Mouse (Mus musculus) ovary, postnatal 36 days (tissue): ENCODE results near the gene Nol7.
A peak's percentile ranks its signal among the peaks of the same experiment; 100 is the strongest.

ENCODE experiments used
- DNase-seq: peaks from one replicate; pipeline ENCODE4 v3.0.0; 2022; ENCODE audit warnings: low spot score, mixed read lengths

Nol7 gene

DNA sequence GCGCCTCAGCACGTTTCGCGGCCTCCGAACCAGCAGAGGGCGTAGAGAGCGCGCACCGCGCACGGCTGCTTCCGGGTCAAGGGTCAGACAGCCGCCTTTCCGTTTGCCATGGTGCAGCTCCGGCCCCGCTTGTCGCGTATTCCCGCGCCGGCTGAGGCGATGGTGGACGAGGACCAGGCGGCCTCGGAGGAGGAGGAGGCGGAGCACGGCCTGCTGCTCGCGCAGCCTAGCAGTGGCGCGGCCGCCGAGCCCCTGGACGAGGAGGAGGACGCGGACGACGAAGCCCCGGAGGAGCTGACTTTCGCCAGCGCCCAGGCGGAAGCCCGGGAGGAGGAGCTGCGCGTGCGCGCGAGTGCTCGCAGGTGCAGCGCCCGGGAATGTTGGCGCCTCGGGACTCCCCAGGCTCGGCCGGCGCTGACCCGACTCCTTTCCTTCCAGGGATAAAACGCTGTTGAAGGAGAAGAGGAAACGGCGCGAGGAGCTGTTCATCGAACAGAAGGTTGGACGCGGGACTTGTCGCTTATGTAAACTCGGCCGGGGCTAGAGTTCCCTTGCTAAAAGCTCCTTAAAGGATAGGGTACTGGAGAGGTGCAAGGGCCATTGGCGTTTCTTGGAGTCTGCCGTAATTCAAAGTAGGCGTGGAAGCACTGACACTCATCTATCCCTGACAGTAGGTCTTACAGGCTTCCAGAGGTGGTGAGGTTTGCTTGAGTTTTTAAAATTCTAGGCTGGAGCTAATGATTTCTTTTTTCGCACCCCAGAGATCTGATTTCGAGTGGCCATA, at the start of gene Nol7:
Nol7 (plus strand) TSS at position 94 of the 784 bp plus-strand sequence.
- peak; percentile 93 for DNase-seq

DNA sequence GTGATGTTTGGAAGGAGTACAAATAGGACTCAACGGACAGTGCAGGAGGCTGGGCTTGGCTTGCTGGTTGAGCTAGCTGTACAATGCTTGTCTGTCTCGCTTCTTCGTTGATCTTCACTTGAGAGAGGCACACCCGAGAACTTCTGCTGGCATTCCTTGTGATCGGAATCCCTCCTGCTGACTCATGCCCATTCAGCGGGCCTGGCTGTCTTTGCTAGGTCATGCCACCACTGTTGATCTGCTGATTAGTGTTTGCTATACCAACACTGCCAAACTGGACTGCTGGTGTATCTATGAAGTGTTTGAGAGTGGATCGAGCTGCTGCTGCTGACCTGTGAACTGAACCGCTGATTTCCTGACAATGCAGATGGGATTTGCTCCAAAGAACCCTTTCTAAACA, 48.8 kb upstream of the Nol7 start:
- no peak for DNase-seq

DNA sequence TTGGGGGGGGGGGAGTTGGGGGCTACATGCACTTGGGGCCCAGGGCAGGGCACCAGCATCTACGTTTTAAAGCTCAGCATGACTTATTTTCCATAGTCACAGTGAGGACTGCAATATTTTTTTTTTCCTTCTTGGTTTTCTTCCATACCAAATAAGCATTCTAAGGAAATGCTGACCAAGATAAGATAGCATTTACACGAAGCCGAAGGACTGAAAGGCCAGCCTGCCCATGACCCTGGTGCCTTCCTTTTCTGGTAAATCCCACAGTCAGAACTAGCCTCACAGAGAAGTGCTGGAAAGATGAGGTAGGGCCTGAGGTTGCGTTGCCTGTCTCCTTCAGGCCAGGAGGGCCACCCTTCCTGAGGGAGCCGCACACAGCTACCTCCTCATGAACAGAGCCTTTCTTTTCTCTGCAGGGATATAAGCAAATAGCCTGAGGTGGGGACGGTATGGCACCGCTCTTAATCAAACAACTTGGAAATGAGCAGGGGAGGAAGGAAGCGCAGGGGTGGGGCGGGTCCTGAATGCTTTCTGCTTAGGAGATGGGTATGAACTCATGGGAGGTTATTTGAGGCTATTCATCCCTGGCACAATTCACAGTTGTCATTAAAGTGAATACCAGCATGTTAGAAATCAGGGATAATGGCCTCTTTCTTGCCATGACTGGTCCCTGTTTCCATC, 47.6 kb upstream of the Nol7 start:
- no peak for DNase-seq

- no peak for DNase-seq
Measured at GRCm38 (mm10) chr13:43353356-43353755, 44.8 kb upstream of the Nol7 start.

DNA sequence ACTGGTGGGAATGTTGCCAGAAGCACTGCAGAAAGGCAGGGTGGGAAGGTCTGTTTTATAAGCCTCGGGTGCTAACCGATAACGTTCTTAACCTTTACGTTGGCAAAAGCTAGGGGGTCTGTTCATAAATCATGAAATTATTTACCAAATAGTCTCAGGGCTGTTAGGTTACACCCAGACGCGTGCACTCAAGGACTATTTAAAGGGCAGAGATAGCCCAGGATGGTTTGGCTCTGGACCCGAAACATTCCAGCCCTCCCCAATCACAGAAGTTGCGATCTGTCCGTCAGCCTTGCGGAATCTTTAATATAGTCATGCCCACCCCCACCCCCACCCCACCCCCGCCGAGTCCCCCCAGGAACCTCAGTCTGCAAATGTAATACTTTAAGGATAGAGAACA, 43.8 kb upstream of the Nol7 start:
- DNase-seq = no peak

GRCm38 (mm10) chr13:43356346-43357125, 41.7 kb upstream of the Nol7 start:
- no peak for DNase-seq

GRCm38 (mm10) chr13:43360534-43360933, 37.7 kb upstream of the Nol7 start:
- no peak for DNase-seq

DNA sequence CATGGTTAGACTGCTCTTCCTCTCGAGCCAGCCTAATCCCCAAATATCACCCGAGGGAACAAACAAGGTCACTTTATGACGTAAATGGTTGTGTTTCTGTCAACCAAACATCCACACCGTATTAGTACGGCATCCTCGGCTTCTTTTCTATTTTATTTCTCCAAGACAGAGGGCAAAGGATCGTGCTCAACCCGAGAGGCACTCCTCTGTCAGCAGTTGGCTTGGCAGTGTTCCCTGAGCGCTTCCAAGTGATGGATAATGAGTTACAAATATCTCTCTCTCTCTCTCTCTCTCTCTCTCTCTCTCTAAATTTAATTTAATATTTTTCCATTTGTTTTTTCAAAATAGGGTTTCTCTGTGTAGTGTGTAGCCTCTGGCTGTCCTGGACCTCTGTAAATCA, 35.8 kb upstream of the Nol7 start:
- DNase-seq = no peak

- DNase-seq = peak; percentile 89
Measured at GRCm38 (mm10) chr13:43364985-43365824, 33.0 kb upstream of the Nol7 start, which contains the start of gene Sirt5. Gene Sirt5 (plus strand): TSS chr13:43365496.

DNA sequence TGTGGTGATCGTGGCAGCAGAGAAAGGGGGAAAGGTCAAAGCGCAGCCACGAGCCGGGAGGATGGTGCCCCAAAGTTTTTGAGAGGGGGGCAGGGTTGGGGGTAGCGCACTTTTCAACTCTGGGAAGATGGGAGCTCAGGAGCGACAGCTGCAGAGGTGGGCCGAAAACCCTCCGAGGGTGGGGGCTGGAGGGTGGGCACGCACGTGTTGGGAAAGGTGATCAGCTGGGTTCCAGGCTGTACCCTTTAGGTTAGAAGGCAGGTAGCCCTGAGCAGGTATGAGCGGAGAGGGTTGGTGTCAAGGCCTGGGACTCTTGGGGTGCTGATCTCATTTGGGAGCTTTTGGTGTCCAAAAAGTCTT, 32.4 kb upstream of the Nol7 start:
- no peak for DNase-seq

- no peak for DNase-seq
Measured at GRCm38 (mm10) chr13:43370063-43370462, 28.1 kb upstream of the Nol7 start.

GRCm38 (mm10) chr13:43372892-43373291, 25.3 kb upstream of the Nol7 start:
- no peak for DNase-seq

- DNase-seq = no peak
Measured at GRCm38 (mm10) chr13:43374205-43374604, 24.0 kb upstream of the Nol7 start.

- no peak for DNase-seq
Measured at GRCm38 (mm10) chr13:43374918-43375432, 23.2 kb upstream of the Nol7 start.

DNA sequence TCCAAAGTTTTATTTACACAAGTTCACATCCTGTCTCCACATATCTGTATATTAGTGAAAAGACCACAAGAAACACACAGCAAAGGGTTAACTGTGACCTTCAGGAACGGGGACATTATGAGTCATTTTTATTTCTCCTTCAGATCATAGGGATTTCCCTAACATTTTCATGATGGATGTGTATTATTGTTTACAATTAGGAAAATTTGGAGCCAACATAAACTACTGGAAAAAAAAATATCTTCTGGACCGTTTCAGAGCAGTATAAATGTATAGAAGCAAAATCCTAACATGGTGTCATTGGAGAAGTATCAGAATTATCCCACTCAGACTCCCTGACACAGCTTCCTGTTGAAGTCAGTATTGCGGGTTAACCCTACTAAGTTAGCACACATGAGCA, 18.2 kb upstream of the Nol7 start:
- no peak for DNase-seq

DNA sequence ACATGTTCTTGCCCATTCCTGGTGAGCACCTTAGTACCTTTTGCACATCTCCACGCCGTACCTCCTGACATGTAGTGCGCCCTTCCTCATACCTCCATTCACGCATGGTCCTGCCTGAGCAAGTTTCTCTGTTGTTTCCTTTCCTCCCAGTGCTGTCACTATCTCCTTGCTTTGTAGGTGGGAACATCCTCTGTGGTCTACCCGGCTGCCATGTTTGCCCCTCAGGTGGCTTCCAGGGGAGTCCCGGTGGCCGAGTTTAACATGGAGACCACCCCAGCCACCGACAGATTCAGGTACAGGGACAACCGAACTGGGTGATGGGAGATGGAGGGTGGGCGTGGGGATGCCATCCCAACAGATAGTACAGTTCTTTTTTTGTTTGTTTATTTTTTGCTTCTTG, 12.9 kb upstream of the Nol7 start:
- no peak for DNase-seq

DNA sequence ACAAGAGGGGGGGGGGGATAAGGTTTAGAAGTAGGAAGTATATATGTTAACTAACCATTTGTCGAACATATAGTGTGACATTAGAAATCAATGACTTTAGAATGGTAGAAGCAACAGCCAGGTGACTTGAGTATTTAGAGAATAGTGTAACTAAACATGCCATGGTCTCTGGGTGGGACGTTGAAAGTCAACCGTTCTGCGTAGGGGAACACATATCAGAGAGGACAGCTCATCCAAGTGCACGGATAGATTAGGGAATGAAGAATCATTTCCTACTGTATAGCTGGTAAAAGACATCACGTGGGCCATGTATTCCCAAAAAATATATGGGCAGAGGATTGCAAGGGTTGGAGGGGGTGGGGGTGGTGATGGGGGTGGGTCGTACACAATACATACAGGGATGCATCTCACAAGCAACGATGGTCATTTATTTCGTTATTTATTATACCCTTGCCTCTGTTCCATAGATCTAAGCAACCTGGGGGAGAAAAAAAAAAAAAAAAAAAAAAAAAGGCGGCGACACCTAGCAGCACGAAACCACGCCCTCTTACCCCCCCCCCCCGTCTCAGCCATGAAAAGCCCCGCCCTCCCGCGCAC, 392 bp upstream of the Nol7 start:
- DNase-seq = no peak

DNA sequence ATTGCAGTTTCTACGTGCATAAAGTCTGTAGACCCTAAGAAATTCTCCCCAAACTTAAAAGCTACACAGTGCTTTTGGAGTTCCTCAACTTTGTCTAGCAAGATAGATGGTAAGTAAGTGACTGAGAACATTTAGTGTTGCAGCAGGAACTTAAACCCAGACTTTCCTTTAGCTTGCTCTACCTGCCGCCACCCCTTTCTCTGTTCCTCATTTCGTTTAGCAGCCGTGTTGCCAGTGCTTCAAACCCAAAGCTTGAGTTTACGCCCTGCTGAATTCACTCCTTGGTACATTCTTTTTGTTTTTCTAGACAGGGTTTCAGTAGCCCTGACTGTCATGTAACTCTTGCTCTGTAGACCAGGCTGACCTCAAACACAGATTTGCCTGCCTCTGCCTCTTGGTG, 1.4 kb downstream of the Nol7 start:
- DNase-seq = no peak

DNA sequence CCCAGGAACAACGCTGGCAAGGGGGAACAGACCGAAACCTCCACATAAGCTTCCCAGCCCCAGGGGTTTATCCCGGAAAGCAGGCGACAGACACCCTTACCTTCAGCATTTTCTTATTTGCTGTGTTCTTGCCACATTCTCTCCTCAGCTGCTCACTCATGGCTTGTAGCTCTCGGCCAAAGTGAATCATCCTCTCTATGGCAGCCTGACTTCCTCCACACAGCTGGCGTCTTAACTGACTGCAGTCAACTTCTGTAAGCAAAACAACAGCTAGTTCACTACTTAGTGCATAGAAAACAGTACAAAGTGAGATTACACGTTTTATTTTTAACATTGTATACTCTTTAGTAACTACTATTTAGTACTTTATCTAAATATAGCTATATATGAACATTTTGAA, 14.1 kb downstream of the Nol7 start:
- DNase-seq = no peak

DNA sequence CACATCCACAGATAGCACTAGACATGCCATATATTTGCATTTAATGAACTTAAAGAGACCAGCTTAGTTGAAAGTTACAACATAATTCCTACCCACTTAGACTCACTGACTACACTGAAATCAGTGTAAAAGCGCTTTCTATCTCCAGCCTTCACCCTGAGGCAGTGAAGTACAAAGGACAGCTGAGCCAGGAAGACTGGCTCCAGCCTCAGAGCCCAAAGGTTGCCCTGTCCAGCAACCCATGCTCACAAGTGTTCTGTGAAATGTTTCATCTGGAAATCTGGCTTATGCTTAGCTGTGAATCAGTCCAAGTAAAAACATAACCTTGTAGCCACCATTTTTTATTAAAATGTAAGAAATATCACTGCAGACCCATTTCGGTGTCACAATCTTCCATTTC, 15.4 kb downstream of the Nol7 start:
- no peak for DNase-seq

GRCm38 (mm10) chr13:43415249-43415648, 17.1 kb downstream of the Nol7 start:
- no peak for DNase-seq
